Mouse (Mus musculus): Measurements from ENCODE around the gene Fam122a.

Fam122a gene

DNA sequence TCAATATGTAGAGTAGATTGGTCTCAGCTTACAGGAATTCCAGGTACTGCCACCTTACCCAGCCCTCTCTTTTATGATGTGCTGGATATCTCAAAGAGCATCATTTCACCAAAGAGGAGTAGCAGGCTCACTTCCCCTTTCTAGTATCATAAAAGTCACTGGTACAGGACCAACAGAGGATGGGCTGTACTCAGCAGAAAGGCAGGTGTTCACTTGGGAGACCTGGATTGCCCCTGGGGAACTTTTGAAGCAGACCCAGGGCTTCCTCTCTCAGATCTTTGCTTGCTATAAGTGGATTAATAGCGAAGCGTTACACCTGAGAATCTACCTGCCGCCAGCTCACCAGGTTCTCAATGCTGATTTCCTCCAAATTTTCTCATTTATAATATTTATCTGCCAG is 49.1 kb downstream of the Fam122a start:
- no peak for DNase-seq (ENCODE audit: low spot score)

DNA sequence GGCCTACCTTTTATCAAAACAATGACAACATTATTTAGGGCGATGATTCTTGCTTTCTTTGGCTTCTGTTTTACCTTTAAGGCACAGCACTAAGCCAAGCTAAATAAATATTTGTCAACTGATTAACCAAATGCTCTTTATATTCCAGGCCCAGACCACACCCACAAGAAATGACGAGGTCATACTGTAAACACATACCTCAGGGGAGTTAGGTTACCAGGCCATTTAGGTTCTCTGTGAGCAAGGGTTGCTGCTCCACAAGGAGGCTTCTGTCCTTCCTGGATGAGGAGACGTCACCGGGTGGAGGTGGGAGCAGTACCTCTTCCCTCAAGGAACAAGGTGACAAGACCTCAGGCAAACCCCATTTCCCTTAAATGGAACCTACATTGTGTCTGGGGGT is 49.9 kb downstream of the Fam122a start:
- no peak for DNase-seq (ENCODE audit: low spot score)

DNA sequence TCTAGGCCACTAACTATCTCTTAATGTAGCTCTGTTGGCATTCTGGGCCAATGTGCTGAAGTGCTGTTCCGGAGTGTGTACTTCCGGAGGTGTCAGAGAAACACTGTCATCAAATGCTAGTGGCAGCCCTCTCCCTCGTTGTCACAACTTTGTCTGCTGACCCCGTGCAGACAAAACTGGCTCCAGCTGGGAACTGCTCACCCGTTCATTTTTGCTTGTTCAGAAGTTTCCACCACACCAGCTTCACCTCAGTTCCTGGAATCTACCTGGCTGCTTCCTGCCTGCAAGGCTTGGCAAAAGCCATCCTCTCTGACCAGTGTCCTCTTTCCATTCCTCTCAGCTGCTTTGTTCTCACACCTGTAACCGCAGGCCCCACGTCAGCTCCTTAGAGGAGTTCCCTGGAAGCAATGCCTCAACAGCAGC is 50.4 kb downstream of the Fam122a start:
- DNase-seq (ENCODE audit: low spot score): no peak
